Mouse (Mus musculus): ENCODE measurements at regions not wholly inside any gene's neighbourhood (a gene's known extent, or its start where the extent isn't known, plus 50 kb on each side); places are given as distances from the start of the nearest gene placed in this dataset.

GRCm38 (mm10) chr14:58656935-58657238, 485.8 kb downstream of the 1700129C05Rik start:
- no peak for TF ChIP-seq CTCF (IDR thresholded peaks at IDR 0.05; ENCODE audit: low read depth)
- no peak for TF ChIP-seq EP300 (IDR thresholded peaks at IDR 0.05; ENCODE audit: low read depth)

Measured in heart, postnatal 0 days (tissue).